Mouse (Mus musculus): ENCODE results near the gene Zfp821. TPM values are rescaled to one million over a fixed set of nuclear protein-coding genes. Genes with fewer than 3 reads are reported as not detected.
A peak's percentile ranks its signal among the peaks of the same experiment; 100 is the strongest.

Zfp821 gene
- polyA plus RNA-seq, 1 experiment from 2014 or later = 28.7 TPM

DNA sequence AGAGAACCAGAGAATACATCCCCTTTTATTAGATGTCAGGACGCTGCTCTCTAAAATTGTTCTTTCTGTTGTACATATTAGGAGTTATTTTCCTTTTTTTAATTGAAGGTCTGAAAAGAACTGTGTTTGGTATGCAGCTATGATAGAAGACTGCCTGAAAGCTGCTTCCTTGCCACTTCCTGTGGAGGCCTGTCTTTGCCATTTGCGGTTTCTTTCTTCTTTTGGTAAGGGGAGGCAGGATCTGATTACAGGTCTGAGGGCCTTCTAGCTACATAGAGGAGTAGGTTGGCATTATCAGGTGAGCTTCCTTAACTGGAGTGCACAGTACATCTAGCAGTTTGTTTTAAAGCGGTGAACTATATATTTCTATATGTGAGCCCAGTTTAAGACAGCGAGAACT is 2.6 kb downstream of the Zfp821 start:
- ChIA-PET CTCF (interaction anchor here (1.6 to 3.2 kb wide), 4 partner anchors 8 to 28 kb away, joined by 5 to 23 read pairs (median 13); partner anchors contain the start of gene Atxn1l), POLR2A (interaction anchor here (0.5 to 1.0 kb wide), 2 partner anchors 71 to 1672 kb away, joined by 3 to 4 read pairs; partner anchors contain the start of gene Ap1g1)
- ATAC-seq = no peak
- TF ChIP-seq CTCF (IDR thresholded peaks at IDR 0.05) = no peak
- in situ Hi-C loops (cut with MboI; ENCODE audit: low pct_unique_long_range_greater_than_20kb) = loop anchor here (5.0 kb wide), 1 partner anchor 69 kb away; the partner anchor contains the start of gene Ap1g1
- H3K27me3 ChIP-seq = no peaks in the 10 kb centered on the region
- no peak for DNase-seq (ENCODE audit: low read depth, low spot score)

GRCm38 (mm10) chr8:109712521-109712920 is 7.2 kb downstream of the Zfp821 start:
- DNase-seq (ENCODE audit: low read depth, low spot score) (no peak), ATAC-seq (no peak)
- POLR2A ChIA-PET = no interaction called here

DNA sequence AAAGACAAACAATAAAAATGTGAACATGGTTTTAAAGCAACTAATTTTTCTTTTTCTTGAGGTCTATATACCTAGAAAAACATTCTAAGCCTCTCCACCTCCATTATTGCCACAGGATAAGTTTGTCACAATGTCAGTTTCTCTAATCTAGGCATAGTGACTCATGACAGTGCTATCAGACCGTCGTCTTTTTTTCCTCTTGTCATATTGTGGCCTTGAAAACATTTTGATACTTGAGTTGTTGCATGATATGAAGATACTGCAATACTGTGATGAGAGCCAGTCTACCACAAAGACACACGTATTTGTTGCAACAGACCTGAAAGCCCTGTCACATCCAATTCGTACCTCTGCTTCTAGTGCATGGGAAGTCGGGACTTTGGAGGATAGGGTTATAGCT is 9.6 kb downstream of the Zfp821 start:
- no peak for TF ChIP-seq CTCF (IDR thresholded peaks at IDR 0.05)
- ChIA-PET CTCF (interaction anchor here (1.9 kb wide), 2 partner anchors 8 to 10 kb away, joined by 4 to 5 read pairs; no protein-coding TSS in a partner anchor), POLR2A (interaction anchor here (1.5 kb wide), 1 partner anchor 9 kb away, joined by 3 read pairs; no protein-coding TSS in a partner anchor)
- in situ Hi-C loops (cut with MboI; ENCODE audit: low pct_unique_long_range_greater_than_20kb) = no loop called here
- no peak for ATAC-seq
- H3K27me3 ChIP-seq = no peaks in the 10 kb centered on the region
- DNase-seq (ENCODE audit: low read depth, low spot score) = no peak

More at GRCm38 (mm10) chr8:109712521-109712920, 7.2 kb downstream of the Zfp821 start:
- CTCF ChIA-PET = interaction anchor here (0.6 to 0.9 kb wide), 2 partner anchors 20 to 32 kb away, joined by 3 read pairs; no protein-coding TSS in a partner anchor
- in situ Hi-C loops (cut with MboI; ENCODE audit: low pct_unique_long_range_greater_than_20kb) = no loop called here
- H3K27me3 ChIP-seq = no peaks in the 10 kb centered on the region
- no peak for TF ChIP-seq CTCF (IDR thresholded peaks at IDR 0.05)

DNA sequence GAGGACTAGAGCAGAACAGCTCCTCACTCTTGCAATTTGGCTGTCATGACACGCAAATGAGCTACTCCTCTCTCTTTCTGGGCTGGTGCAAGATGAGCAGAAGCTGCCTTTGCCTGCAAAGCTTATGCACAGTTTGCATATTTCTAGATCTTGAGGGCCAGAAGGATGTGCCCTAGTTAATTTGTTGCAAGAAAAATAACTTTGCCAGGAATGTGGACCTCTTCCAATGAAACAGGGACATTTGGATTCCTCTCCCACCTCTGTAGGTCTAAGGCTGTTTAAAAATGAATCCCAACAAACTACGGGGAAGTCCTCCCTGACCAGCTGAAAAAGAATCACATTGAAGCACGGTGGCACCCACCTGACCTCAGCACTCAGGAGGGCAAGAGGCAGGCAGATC is 19.8 kb downstream of the Zfp821 start:
- no peak for DNase-seq (ENCODE audit: low read depth, low spot score)

DNA sequence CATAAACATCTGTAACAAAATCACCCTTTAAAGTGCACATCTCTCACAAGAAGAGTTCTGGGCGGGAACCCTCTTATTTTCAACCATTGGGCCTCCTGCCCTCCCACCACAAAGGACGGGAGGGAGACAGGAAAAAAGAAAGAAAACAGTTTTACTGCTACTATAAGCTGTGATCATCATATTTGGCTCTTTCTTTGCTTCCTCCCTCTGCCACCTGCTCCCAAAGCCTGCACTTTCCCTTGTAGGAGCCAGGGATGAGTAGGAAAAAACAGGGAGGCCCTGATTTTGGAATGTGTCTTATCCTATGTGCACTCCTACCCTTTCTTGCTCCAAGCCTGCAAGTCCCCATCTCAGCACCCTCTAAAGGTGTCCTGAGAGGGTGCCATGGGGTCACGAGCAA is 25.7 kb downstream of the Zfp821 start:
- CTCF ChIA-PET = no interaction called here
- no peak for ATAC-seq
- POLR2A ChIA-PET = no interaction called here
- no peaks in the 10 kb centered on the region for H3K27me3 ChIP-seq
- no peak for TF ChIP-seq CTCF (IDR thresholded peaks at IDR 0.05)
- in situ Hi-C loops (cut with MboI; ENCODE audit: low pct_unique_long_range_greater_than_20kb) = no loop called here
- no peak for DNase-seq (ENCODE audit: low read depth, low spot score)

More for the DNA sequence above, 19.8 kb downstream of the Zfp821 start:
- POLR2A ChIA-PET = no interaction called here
- CTCF ChIA-PET = interaction anchor here (0.7 to 3.5 kb wide), 5 partner anchors 11 to 50 kb away, joined by 3 to 16 read pairs (median 4); no protein-coding TSS in a partner anchor
- H3K27me3 ChIP-seq = no peaks in the 10 kb centered on the region
- in situ Hi-C loops (cut with MboI; ENCODE audit: low pct_unique_long_range_greater_than_20kb) = no loop called here
- no peak for TF ChIP-seq CTCF (IDR thresholded peaks at IDR 0.05)
- peak; percentile 46 for ATAC-seq

DNA sequence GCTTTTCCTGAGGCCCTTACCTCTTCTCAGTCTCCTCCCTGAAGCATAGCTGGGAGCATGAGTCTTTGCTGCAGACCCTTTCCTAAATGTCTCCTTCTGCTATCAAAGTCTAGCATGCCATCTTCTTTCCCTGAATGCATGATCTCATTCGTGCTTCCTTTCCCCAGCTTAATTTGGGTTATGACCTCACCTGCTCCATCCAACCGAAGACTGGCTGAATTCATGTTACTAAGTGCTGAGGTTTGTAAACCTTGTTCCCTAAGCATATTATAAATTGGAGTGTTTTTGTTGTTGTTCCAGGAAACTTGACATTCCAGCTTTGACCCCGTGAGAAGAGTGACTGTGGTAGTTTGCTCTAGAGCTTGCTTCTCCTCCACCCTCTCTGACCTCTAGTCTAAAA is 28.7 kb downstream of the Zfp821 start:
- TF ChIP-seq CTCF (IDR thresholded peaks at IDR 0.05) = no peak
- DNase-seq (ENCODE audit: low read depth, low spot score) (peak; percentile 73), ATAC-seq (peak; percentile 74)
- in situ Hi-C loops (cut with MboI; ENCODE audit: low pct_unique_long_range_greater_than_20kb) = no loop called here
- ChIA-PET CTCF (interaction anchor here (4.9 kb wide), 1 partner anchor 27 kb away, joined by 23 read pairs; no protein-coding TSS in a partner anchor), POLR2A (interaction anchor here (1.5 kb wide), 1 partner anchor 18 kb away, joined by 3 read pairs; no protein-coding TSS in a partner anchor)
- no peaks in the 10 kb centered on the region for H3K27me3 ChIP-seq

- ATAC-seq (no peak), DNase-seq (ENCODE audit: low read depth, low spot score) (no peak)
- ChIA-PET POLR2A (interaction anchor here (0.9 to 1.3 kb wide), 7 partner anchors 9 to 51 kb away, joined by 3 to 7 read pairs (median 3); partner anchors contain the start of gene Zfp821), CTCF (interaction anchor here (1.0 to 4.9 kb wide), 8 partner anchors 9 to 44 kb away, joined by 3 to 25 read pairs (median 6); partner anchors contain the start of gene Ap1g1)
- H3K27me3 ChIP-seq = no peaks in the 10 kb centered on the region
- in situ Hi-C loops (cut with MboI; ENCODE audit: low pct_unique_long_range_greater_than_20kb) = no loop called here
- no peak for TF ChIP-seq CTCF (IDR thresholded peaks at IDR 0.05)
Observed at GRCm38 (mm10) chr8:109736819-109737218, 31.5 kb downstream of the Zfp821 start.

- H3K27me3 ChIP-seq = no peaks in the 10 kb centered on the region
- in situ Hi-C loops (cut with MboI; ENCODE audit: low pct_unique_long_range_greater_than_20kb) = no loop called here
- no peak for TF ChIP-seq CTCF (IDR thresholded peaks at IDR 0.05)
- peak; percentile 58 for ATAC-seq
- ChIA-PET POLR2A (interaction anchor here (0.6 to 1.3 kb wide), 7 partner anchors 9 to 73 kb away, joined by 3 to 9 read pairs (median 6); partner anchors contain the start of gene Zfp821), CTCF (interaction anchor here (0.8 to 4.9 kb wide), 7 partner anchors 9 to 70 kb away, joined by 3 to 25 read pairs (median 6); no protein-coding TSS in a partner anchor)
- DNase-seq (ENCODE audit: low read depth, low spot score) = no peak
Observed at GRCm38 (mm10) chr8:109737237-109738048, 32.1 kb downstream of the Zfp821 start, which contains the start of gene Atxn1l. TSS of gene Atxn1l (minus strand) at chr8:109737739.

GRCm38 (mm10) chr8:109738049-109738380 is 32.7 kb downstream of the Zfp821 start:
- H3K27me3 ChIP-seq = no peaks in the 10 kb centered on the region
- in situ Hi-C loops (cut with MboI; ENCODE audit: low pct_unique_long_range_greater_than_20kb) = no loop called here
- TF ChIP-seq CTCF (IDR thresholded peaks at IDR 0.05) = no peak
- CTCF ChIA-PET = interaction anchor here (0.8 to 4.9 kb wide), 5 partner anchors 9 to 70 kb away, joined by 3 to 25 read pairs (median 8); no protein-coding TSS in a partner anchor
- no peak for ATAC-seq
- POLR2A ChIA-PET = interaction anchor here (0.6 to 1.2 kb wide), 3 partner anchors 8 to 72 kb away, joined by 3 to 9 read pairs (median 6); no protein-coding TSS in a partner anchor
- DNase-seq (ENCODE audit: low read depth, low spot score) = no peak

- H3K27me3 ChIP-seq = no peaks in the 10 kb centered on the region
- TF ChIP-seq CTCF (IDR thresholded peaks at IDR 0.05) = no peak
- CTCF ChIA-PET = interaction anchor here (1.1 to 2.9 kb wide), 3 partner anchors 10 to 16 kb away, joined by 3 to 25 read pairs (median 5); partner anchors contain the start of gene Atxn1l
- POLR2A ChIA-PET = no interaction called here
- DNase-seq (ENCODE audit: low read depth, low spot score) (no peak), ATAC-seq (no peak)
- in situ Hi-C loops (cut with MboI; ENCODE audit: low pct_unique_long_range_greater_than_20kb) = no loop called here
Observed at GRCm38 (mm10) chr8:109747468-109748199, 42.3 kb downstream of the Zfp821 start.

All from Patski (cell line).